Mouse (Mus musculus): ENCODE results near the gene Mid1.

Gene Mid1

DNA sequence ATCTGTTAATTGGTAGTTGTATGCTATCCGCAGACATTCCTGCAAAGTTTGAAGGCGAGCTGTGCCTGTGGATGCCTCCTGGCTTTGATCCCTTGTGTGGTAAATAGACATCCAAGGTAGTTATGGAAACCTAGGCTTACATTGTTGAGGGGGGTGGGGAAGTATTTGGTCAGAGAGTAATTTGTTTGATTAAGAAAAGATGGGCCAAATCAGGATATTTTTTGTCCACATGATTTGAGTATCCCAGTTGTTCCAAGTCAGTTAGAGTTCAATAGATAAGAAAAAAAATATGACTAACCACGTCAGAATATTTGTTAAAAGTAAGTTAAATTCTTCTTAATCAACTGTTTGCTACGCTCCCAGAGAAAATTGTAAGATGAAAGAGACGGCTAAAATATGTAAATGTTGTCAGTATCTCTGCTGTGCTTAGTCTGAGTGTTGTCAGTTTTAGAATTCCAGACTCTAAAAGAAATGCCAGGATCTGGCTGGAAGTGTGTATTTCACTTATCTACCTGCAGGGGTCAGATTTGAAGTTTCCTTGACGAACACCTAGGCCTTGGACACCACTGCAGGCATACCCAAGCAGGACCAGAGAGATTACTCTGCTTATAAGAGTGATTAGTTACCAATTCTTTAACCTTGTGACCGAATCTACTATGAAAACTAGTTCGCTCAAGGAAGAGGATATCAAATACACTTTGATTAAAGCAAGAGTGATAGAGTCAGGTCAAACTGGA, 198.7 kb downstream of the Mid1 start:
- DNase-seq (ENCODE audit: low spot score): no peak

DNA sequence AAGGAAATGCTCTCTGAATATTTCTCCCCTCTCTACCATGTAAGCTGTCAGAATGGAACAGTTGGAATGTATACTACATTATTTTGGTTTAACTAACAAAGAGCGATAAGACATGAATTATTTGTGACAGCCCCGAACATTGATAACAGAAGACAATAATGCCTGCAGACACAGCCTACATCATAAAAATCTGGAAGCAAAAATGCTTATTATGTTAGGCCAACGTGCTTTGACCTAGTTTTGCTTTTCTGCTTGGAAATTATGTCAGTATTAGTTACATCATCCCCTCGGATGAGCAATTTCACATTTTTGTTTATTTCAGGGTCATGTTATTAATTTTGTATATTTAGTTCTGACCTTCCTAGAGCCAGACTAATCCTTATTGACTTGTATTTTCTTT, 205.5 kb downstream of the Mid1 start:
- DNase-seq (ENCODE audit: low spot score): no peak

DNA sequence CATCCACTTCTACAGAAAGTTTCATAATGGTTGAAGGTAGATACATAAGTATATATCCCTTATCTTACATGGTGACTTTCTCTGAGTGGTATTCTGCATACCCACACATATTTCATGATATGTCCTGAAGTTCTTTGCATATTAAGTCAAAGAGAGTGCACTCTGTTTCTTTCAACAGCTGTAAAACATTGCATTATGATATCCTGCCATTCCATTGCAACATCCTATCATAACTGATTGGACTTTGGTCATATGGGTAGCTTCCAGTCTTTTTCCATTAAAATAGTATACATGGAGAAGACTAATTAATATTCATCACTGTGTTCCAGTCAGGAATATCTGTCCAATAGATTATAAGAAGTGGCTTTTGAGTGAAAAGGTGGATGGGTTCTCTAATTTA, 207.1 kb downstream of the Mid1 start:
- no peak for DNase-seq (ENCODE audit: low spot score)

DNA sequence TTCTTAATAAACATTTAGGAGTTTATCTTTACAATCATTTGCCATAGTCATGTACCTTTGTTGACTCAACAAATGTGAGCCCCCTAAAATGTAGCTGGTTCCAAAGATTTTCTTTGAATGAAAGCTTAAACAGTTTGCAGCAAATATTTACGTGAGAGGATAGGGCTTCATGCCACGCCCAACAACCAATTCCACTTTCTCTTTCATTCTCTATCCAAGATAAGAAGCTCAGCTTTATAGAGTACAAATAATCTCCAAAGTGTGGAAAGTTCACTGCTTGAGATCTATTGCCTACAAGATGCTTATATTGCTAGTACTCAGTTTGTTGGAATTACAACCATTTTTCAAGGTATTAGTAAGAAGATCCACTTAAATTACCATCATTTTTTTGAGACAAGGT, 207.6 kb downstream of the Mid1 start:
- DNase-seq (ENCODE audit: low spot score): no peak

DNA sequence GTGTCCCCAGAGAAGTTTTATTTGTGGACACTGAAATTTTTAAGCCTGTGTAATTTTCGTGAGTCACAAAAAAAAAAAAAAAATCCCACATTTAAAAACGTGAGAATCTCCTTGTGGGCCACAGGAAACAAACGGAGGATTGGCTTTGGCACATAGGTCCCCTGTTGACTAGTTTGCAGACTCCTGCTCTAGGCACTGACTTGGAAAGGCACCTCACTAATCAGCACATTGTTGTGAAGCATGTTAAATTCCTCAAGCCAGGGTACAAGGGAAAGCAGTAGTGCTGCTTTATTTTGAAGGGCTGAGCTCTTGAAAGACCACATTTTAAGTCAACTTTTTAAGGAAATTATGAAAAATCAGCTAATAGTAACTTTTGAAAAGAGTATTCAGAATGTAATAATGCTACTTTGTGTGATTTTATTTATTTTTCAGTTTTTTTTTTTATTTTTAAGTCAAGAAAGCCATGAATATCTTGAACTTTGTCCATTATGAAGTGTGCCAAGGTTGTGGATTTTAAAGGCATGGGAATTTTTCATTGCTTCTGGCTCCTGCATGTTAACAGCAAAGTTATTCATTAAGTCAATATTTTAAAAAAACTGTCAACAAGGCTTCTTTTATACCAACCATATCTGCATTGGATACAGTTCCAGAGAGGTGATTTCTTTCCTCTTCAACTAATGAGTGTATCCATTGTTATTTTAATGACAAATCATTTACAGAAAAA, 214.4 kb downstream of the Mid1 start:
- DNase-seq (ENCODE audit: low spot score): no peak

DNA sequence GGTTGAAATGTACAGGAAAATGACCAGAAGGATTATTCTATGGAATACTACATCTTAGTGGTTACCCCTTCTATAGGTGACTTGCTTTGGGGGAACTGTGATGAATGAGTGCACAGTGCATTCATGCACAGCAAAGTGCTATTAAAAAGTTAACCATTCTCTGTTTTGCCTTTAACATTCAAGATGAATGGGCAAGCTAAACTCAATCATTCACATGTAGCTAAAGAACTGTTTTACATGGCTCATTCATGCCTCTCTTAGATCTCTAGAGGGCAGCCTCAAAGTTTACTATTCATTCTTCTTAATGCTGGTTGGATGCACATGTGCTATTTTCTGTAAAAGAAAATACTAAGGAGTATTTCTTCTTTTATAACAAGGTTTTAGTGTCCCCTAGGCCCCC, 217.9 kb downstream of the Mid1 start:
- DNase-seq (ENCODE audit: low spot score): no peak

DNA sequence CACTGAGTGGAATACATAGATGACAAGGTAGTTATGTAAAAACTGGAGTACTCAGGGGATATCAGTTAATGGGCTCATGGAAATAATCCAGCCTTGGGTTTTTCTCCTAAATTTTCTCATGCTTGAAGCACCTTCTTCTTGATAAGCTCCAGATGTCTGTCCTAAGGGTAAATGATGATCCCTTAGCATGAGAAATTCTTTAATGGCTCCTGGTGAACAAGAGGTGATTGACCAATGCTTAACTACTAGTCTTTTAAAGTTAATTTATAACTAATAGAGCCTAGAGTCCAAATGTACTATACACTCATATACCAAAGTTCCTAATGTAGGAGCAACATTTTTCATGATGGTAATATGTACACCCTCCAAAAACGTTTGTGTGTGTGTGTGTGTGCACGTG, 218.7 kb downstream of the Mid1 start:
- no peak for DNase-seq (ENCODE audit: low spot score)

DNA sequence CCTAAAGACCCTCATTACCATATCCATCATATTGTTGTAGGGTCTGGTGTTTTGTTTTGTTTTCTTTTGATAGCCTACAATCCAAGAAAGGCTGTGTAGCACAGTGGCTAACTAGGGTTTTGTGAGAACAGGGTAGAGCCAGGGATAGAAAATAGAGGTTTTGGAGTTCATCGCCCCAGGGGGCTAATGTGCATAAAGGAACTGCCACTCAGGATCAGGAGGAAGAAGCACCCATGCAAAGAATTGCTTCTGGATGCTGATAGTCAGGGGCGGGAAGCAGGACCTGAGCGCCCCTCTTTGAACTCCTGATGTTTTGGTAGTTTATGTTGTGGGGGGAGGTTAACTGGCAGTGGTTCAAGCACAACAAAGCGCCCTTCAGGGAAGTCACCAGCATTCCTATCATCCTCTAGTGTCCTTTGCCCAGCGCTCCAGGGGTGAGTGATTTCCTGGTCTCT, 221.1 kb downstream of the Mid1 start:
- no peak for DNase-seq (ENCODE audit: low spot score)

DNA sequence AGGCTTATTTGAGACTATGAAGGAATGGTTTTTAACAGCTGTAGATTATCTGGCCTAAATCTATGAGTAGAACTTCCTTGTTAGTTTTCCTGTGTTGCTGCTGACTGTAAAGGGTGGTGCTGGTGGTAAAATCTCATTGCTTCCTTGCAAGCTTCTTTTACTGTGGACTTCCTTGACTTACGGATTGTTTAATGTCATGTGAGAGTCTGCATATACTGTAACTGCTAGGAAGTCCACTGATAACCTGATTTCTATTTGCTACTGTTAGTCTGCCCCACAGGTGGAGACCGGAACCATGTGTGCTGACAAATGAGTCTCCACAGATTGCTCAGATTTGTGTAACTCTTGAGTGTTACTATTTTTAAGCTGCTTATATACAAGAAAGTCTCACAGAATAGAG, 224.9 kb downstream of the Mid1 start:
- DNase-seq (ENCODE audit: low spot score): no peak

DNA sequence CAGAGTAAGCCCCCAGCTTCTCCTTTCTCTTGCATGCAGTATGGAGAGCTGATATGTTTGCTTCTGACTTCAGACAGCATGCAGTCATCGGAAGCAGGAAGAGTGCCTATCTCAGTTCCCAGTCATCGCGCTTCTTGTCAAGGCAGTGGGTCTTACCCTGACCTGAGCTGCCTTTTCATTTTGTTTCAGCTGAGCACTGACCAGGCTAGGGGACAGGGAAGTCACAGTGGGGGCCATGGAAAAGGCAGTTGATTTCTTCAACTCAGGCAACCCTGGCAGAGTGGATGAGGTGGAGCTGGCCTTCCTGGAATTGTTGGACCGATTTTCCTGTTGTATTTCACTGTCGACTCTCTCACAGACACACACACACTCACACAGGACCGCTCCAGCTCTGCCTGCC, 230.7 kb downstream of the Mid1 start:
- DNase-seq (ENCODE audit: low spot score): no peak

DNA sequence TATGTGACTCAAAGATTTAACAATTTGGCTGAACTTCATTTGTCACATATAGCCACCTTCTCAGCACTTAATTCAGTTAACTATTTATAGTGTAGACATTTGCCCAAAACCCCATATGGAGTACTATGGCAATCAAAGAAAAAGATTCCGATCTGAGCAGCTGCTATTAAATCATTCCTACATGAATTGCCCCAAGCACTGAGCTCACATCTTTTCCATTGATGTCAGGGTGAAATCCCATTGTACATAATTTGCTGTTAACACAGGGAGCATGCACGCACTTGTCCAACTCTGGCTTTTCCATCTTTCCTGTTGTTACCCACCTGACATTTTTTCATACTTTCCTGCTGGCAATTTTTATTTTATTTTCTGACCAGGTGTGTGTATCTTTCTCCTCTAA, 237.5 kb downstream of the Mid1 start:
- no peak for DNase-seq (ENCODE audit: low spot score)

DNA sequence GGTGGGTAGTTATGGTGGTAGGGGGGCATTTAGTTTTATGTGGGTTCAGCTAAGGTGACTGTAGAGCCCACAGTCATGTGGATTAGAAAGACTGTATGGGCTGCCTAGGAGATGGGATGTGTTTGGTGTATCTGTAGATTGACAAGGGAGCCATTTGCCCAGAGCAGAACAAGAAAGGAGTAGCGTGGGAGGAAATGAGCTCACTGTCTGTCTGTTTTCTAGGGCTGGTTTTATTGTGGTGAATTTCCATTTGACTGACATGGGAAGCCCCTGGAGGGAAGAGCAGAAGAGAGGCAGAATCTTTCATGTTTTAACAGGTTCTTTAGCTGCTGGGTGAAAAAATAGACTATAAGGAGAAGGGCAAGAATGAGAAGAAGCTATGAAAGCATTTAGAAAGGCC, 238.4 kb downstream of the Mid1 start:
- no peak for DNase-seq (ENCODE audit: low spot score)

DNA sequence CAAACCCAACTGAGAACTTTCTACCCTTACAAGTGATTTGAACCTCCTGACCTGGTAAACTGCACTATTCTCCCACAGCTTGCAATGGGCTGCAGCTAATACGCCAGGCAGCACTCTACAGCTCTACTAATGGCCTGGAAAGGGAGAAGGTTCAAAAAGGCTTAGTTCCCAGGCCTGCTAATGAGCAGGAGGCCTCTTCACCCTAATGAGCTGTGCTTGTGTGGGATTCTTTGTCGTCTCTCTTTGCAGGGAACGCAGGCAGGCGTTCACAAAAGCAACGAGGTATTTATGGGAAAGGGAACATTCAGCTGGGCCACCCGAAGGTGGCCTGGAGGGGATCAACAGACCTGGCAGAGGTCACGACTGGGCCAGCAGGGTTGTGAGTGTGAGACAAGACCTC, 240.6 kb downstream of the Mid1 start:
- no peak for DNase-seq (ENCODE audit: low spot score)

DNA sequence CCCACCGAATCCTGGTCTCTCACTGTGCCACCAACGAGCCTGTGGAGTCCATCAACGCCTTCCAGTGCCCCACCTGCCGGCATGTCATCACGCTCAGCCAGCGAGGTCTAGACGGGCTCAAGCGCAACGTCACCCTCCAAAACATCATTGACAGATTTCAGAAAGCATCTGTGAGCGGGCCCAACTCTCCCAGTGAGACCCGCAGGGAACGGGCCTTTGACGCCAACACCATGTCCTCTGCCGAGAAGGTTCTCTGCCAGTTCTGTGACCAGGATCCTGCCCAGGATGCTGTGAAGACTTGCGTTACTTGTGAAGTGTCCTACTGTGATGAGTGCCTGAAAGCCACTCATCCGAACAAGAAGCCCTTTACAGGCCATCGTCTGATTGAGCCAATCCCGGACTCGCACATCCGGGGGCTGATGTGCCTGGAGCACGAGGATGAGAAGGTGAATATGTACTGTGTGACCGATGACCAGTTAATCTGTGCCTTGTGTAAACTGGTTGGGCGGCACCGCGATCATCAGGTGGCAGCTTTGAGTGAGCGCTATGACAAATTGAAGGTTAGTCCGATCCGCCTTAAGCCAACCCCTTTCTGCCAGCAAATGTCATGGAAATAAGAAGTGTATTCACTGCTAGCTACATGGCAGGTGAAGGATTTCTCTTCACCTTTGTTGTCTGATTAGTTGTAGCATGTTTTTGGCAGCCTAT, 242.3 kb downstream of the Mid1 start:
- DNase-seq (ENCODE audit: low spot score): no peak

DNA sequence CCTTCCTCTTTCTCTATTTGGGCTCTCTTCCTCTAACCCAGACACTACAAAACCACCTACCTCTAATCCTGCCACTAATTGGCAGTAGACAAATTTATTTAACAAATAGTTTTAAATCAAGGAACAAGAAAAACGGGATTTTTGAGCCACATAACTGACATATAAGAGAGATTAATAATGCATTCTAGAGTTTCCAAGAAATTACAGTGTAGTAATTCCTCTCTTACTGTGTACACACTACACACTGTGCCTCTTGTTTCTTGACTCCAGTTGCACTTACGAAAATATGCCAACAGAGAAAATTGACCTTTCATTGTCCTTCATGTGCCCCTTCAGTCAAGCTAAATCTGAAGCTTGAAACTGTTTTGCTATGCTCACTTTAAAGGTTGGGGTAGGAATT, 245.9 kb downstream of the Mid1 start:
- DNase-seq (ENCODE audit: low spot score): no peak

DNA sequence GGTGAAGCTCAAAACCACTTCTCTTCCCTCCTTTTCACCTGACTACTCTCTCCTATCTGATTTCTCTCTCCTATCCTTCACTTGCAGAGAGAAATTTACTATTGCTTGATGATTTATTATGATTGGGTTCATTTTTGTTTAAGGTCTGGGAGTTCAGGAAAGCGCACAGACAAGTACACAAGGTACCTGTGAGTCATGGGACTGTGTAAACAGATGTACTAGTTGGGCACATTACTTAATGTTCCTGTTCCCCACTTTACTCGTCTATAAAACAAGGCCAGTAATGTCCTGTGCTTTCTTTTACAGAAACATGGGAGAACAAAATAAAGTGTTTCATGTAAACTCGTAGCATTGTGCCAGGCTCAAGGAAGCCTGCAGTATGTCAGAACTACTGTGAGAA, 248.2 kb downstream of the Mid1 start:
- DNase-seq (ENCODE audit: low spot score): no peak

DNA sequence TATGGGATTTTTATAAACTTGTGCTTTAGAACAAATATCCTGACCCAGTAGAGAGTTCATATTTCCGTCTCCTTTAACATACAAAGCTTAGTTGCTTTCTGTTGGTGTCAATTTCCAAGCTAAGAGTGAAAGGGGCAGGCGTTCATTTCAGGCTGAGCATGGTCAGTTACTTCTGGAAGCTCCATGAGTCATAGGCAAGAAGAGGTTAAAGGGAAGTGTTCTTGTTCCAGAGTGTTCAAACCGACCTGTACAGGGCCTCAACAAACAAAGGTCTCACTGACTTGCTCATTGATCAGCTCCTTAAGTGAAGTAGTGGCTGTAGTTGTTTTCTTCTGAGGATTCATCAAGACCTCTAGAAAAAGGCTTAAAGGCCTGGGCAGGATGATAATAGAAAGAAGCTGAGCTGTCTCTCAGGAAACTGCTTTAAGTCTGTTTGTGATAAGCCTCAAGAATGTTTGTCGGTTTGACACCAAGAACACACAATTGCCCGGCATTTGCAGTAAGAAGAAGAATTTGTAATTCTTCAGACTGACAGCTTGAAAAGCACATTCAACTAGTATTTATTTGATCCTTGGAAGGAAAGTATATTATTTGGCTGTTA, 252.2 kb downstream of the Mid1 start:
- DNase-seq (ENCODE audit: low spot score): no peak

DNA sequence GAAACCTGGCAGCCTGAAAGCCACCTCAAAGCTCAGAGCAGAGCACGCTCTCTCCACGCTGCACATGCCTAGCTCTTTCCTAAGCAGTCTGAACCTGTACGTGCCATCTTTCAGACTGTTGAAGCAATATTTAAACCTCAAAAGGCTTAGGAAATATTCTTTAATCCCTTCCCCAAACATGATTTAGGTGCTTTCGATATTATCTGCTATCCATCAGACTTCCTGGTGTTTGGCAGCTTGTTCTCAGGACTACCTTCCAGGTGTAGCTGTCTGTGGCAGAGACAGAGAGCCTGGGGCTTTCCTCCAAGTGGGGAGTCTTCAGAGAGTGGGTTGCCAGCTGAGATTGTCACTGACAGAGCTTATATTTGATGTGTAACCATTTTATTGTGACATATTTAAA, 255.5 kb downstream of the Mid1 start:
- no peak for DNase-seq (ENCODE audit: low spot score)

DNA sequence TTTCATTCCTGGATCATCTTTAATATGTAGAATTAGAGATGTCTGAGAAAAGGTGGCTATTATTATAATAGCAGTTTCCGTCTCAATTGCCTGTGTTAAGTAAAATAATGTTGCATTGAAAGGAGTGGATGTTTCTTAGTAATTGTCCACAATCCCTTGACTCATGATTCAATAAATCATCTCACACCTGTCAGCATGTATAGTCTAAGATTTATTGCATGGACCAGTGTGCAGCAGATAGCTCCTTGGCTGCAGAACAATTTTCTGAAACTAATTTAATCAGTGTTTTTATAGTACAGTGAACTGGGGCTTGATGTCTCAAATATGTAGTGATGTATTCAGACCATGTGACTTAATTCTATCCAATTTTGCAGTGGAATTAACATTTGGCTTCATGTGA, 265.6 kb downstream of the Mid1 start:
- no peak for DNase-seq (ENCODE audit: low spot score)

DNA sequence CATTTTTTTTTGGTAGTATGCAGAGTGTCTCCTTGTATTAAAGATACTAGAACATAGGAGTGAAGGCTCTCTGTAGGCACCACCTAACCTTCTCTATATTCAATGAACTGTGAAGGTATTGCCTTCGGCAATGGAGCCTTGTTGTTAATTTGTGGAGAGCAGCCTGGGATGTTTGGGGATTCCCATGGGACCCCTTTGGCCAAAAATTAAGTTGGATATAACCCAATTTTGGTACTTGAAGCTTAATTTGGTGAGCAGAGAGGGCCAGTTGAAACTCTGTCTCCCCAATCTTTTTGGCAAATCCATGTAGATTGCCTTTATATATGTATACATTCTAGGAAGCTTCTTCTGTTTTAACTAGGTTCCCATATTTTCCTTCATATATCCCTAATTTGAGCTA, 284.3 kb downstream of the Mid1 start:
- no peak for DNase-seq (ENCODE audit: low spot score)

DNA sequence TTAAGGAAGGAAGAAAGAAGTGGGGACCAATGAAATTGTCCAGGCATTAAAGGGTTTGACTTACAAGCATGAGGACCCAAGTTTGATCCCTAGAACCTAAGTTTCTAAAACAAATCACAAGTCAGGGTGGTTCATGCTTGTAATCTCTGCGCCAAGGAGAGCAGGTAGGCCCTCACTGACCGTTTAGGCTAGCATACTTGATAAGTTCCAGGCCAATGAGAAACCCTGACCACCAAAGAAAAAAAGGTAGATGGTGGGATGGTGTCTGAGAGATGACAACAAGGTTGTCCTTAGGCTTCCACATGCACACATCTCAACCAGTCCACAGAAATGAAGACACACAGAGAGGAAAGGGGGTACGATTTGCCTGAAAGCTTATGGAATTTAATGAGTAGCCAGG, 284.8 kb downstream of the Mid1 start:
- peak; percentile 1 for DNase-seq (ENCODE audit: low spot score)

DNA sequence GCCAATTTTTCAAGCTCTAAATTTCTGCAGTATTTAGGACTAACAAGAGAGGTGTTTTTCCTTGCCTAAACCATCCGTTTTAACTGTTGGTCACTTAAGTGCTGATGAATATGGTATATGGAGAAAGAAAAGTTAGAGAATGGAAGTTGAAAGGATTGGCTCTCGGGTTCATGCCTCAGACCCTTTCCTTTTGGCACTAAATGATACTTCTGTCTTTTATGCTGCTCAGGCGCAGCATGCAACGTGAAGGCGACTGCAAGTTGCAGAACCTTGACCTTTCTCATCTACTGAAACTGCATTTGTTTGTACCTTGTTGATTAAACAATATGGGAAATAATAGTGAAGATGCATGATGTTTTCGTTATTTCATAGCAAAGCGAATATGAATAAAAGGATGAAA, 285.5 kb downstream of the Mid1 start:
- peak; percentile 1 for DNase-seq (ENCODE audit: low spot score)

DNA sequence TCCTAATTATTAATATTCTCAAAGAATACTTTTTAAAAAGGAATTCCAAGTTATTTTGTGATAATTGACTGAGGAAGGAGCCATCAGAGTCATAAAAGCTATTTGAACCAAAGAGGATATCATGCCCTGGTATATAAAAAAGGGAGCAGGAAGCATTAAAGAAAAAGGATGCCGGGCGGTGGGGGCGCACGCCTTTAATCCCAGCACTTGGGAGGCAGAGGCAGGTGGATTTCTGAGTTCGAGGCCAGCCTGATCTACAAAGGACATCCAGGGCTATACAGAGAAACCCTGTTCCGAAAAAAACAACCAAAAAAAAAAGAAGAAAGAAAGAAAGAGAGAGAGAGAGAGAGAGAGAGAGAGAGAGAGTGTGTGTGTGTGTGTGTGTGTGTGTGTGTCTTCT, 286.6 kb downstream of the Mid1 start:
- peak; percentile 1 for DNase-seq (ENCODE audit: low spot score)

Measured in ovary, adult 18-20 months (tissue).